ENCODE assay signal across 1 mouse cellular context in the genomic region with DNA sequence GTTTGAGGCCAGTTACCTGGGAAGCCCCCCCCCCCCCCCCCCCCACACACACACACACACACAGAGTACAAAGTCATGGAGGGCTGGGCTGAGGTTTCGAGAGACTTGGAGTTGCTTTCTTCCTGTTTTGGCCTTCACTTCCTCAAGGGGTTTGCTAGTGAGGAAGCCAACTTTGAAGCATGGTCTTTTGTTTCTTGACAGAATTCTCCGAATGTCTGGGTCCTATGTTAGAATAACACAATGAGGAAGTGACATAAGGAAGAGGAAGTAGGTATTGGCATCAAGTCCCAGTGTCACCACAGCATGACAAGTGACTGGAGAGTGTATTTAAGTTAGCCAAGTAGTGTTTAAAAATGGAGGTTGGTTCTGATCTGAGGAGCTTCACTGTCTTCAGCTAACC.
A peak's percentile ranks its signal among the peaks of the same experiment; 100 is the strongest.
TF ChIP-seq lines count a peak whose summit lies in the region.

No protein-coding gene starts in this region.

TF ChIP-seq in MEL, 35 proteins besides CTCF, POLR2A, EP300 and RAD21 (continued from another document):
- TF ChIP-seq MXI1 (IDR thresholded peaks at IDR 0.05; ENCODE audit: low read depth, low read length): peak; percentile 74; the same call in 1 of the 2 replicates
- TF ChIP-seq GABPA (IDR thresholded peaks at IDR 0.05; ENCODE audit: low read depth, low read length): no peak
- peak; percentile 86 for TF ChIP-seq MYC (IDR thresholded peaks at IDR 0.05; ENCODE audit: low read depth, low read length)
- TF ChIP-seq RCOR1 (IDR thresholded peaks at IDR 0.05; ENCODE audit: low read depth, low read length): peak; percentile 34; the same call in 1 of the 2 replicates
- TF ChIP-seq HCFC1 (IDR thresholded peaks at IDR 0.05; ENCODE audit: low read depth, low read length): peak; percentile 36; the same call in 1 of the 2 replicates
- TF ChIP-seq USF2 (IDR thresholded peaks at IDR 0.05; ENCODE audit: borderline replicate concordance in 1 of 2, insufficient read depth in 1 of 2, low read depth in 1 of 2, low read length in 2 of 2): no peak
- peak; percentile 56; the same call in 1 of the 2 replicates for TF ChIP-seq ETS1 (IDR thresholded peaks at IDR 0.05; ENCODE audit: low read depth, low read length)
